Mouse (Mus musculus) spleen, embryonic (tissue): ENCODE results near the gene Mcu.

Experiments used
- CTCF ChIA-PET: fragments of 350-600 bp; sonication (Branson Sonifier 250); formaldehyde crosslinking; loops from one replicate; lab custom pipeline; 2022; lab: Charles Lee

Mcu gene

GRCm38 (mm10) chr10:59439508-59439931, 177.0 kb downstream of the Mcu start:
- CTCF ChIA-PET: no interaction called here

GRCm38 (mm10) chr10:59438651-59439050, 177.8 kb downstream of the Mcu start:
- CTCF ChIA-PET: no interaction called here

- CTCF ChIA-PET: no interaction called here
Measured at GRCm38 (mm10) chr10:59435746-59436145, 180.7 kb downstream of the Mcu start.

GRCm38 (mm10) chr10:59430701-59431218, 185.7 kb downstream of the Mcu start:
- CTCF ChIA-PET: no interaction called here

- CTCF ChIA-PET: interaction anchor here (0.5 kb wide), 1 partner anchor 387 kb away, joined by 6 read pairs; no protein-coding TSS in a partner anchor
Measured at GRCm38 (mm10) chr10:59429448-59430135, 186.9 kb downstream of the Mcu start.

GRCm38 (mm10) chr10:59426371-59426770, 190.1 kb downstream of the Mcu start:
- CTCF ChIA-PET: interaction anchor here (0.7 kb wide), 1 partner anchor 45 kb away, joined by 10 read pairs; no protein-coding TSS in a partner anchor

GRCm38 (mm10) chr10:59425369-59425768, 191.1 kb downstream of the Mcu start:
- CTCF ChIA-PET: no interaction called here

GRCm38 (mm10) chr10:59424453-59424852, 192.0 kb downstream of the Mcu start:
- CTCF ChIA-PET: no interaction called here

GRCm38 (mm10) chr10:59419516-59419915, 197.0 kb downstream of the Mcu start:
- CTCF ChIA-PET: no interaction called here

GRCm38 (mm10) chr10:59416623-59417022, 199.9 kb downstream of the Mcu start:
- CTCF ChIA-PET: no interaction called here

GRCm38 (mm10) chr10:59413711-59414110, 202.8 kb downstream of the Mcu start:
- CTCF ChIA-PET: no interaction called here

GRCm38 (mm10) chr10:59410264-59410663, 206.2 kb downstream of the Mcu start:
- CTCF ChIA-PET: no interaction called here

- CTCF ChIA-PET: no interaction called here
Measured at GRCm38 (mm10) chr10:59408499-59408898, 208.0 kb downstream of the Mcu start.

- CTCF ChIA-PET: no interaction called here
Measured at GRCm38 (mm10) chr10:59403793-59404149, 212.7 kb downstream of the Mcu start.

- CTCF ChIA-PET: no interaction called here
Measured at GRCm38 (mm10) chr10:59402899-59403792, 213.3 kb downstream of the Mcu start, which contains the start of gene Pla2g12b. Pla2g12b (plus strand) TSS chr10:59403660.
